Mouse (Mus musculus) megakaryocyte progenitor cell, adult 5-6 weeks (primary cell): ENCODE results near the gene Tor1aip1. TPM values are rescaled to one million over a fixed set of nuclear protein-coding genes. Genes with fewer than 3 reads are reported as not detected.

ENCODE experiments used
- total RNA-seq, 2 experiments: library from RNA; stranded (forward) in 1 of 2; stranded (reverse) in 1 of 2; fragments of 157-497, 149-512 nt in 1 of 2; fragments of 200-1000 nt in 1 of 2; gene quantifications; 2 replicates each; pipeline versions ENCODE4 v1.2.3 to v1.2.4; 2015 to 2017

Tor1aip1 gene
- total RNA-seq, 2 experiments from 2014 or later, result 40.1 to 76.6 TPM

Other genes with a start within 250 kb of the Tor1aip1 start
- gene Qsox1, start 223.6 kb downstream of the Tor1aip1 start, total RNA-seq (2015), result 13.5 and 14.7 TPM in 2 replicates
- gene Qsox1, start 223.6 kb downstream of the Tor1aip1 start, total RNA-seq (2017), result 15.0 and 24.2 TPM in 2 replicates
- gene Cep350, start 63.2 kb downstream of the Tor1aip1 start, total RNA-seq (2015), result 91.6 and 99.8 TPM in 2 replicates
- 67.2 and 84.5 TPM in 2 replicates for gene Cep350, start 63.2 kb downstream of the Tor1aip1 start, total RNA-seq (2017)
- 93.0 and 109 TPM in 2 replicates for gene Tor1aip2, start 1.1 kb downstream of the Tor1aip1 start, total RNA-seq (2015)
- 50.1 and 50.6 TPM in 2 replicates for gene Tor1aip2, start 1.1 kb downstream of the Tor1aip1 start, total RNA-seq (2017)
- gene Fam163a, start 168.5 kb upstream of the Tor1aip1 start, total RNA-seq (2015), result not detected in 2 replicates
- not detected in 2 replicates for gene Fam163a, start 168.5 kb upstream of the Tor1aip1 start, total RNA-seq (2017)